Mouse (Mus musculus) cerebellum, adult 11-12 months (tissue): ENCODE results near the gene Tmem253.

ENCODE experiments used
- DNase-seq: peaks from one replicate; pipeline ENCODE4 v3.0.0; 2022

Gene Tmem253

DNA sequence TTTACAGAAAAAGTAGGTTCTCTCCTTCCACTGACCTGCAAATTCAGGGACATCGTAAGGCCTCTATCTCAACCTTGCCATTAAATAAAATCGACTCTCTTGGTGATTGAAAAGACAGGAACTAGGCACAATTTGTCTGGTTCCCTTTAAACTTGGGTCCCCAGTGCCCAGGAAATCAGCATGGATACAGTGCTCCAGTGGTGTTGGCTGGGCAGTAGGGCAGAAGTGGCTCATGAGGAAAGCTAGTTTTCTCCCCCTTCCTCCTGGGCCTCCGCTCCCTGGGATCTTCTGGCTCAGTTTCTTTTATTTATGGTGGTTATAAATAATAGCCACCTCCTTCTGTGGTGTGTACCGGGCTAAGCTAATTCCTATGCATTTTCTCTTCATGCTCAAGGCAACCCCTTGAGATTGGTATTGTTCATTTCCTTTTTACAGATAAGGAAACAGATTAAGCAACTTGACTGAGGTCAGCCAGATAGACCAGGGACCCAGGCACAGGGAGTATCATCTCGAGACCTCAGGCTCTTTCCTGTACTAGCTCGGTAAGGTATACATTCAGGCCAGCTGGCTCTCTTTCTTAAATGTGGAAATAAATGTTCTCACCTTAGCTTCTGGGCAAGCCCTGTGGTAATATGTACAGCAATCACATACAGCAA lies at the start of gene Tmem253:
Gene Tmem253, plus strand, starts transcription at position 214 of the 656 bp plus-strand sequence.
- DNase-seq = peak; percentile 36

DNA sequence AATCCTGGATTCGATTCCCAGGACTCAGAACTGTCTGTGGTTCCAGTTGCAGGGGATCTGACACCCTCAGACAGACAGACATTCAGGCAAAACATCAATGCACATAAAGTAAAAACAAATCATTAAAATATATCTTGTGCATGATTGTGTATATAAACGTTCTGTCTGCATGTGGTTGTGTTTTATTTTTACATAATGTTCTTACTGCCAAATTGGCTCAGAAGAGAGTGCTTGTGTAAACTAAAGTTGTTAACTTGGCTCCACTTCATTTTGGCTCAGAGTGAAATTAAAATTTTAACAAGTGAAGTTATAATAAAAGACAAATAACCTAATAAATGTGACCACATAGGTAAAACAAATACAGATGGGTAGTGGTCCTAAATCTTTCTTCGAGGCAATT lies 48.1 kb upstream of the Tmem253 start:
- no peak for DNase-seq

DNA sequence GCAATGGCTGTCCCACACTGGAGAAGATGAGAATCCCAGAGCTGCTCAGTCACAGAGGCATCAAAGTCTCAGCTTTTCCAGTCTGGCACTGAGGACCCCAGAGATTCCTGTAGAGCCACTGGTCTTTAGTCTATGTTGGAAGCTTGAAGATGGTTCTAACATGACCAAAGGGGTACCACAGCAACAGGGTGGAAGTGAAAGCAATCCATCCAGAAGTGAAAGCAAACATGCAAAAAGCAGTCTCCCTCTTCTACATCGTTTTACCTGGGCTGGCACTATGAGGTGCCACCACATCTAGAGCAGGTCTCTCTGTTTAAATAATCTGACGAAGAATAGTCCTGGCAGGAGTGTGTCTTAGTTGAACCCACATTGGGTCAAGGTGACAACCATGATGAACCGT lies 36.2 kb upstream of the Tmem253 start:
- no peak for DNase-seq

DNA sequence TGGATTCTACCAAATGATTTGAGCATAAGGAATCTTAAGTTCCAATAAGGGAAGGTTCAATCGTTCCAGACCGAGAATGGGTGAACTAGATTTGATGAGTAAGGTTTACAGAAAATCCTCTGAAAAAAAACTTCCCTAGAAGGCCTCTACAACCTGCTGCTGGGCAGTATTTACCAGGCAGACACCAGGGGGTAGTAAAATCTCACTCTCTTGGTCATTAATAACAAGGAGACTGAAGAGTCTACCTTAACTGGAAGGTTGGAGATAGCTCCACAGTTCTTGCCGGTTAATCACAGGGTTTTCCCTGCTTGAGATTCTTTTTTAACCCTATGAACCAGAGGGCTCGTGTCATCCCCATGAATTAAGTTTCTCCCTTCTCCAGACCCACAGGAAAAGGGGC lies 32.2 kb upstream of the Tmem253 start:
- DNase-seq = no peak

DNA sequence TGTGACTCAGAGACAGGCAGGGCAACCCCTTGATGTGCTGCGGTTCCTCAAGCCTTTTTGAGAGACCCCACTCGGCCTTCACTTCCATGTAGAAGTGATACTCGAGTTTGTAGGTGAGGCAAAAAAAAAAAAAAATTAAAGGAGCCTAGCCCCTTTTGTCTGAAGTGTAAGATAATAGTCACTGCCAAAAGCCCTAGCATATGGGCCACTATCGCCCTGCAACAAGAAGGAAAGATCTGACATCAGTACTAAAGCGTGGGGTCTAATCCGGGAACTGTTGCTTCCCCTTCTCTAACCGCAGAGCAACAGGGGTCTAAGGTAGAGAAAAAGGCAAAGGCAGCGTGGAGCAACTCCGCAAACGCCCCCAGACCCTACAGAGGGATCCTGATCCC lies 31.6 kb upstream of the Tmem253 start:
- DNase-seq = no peak

DNA sequence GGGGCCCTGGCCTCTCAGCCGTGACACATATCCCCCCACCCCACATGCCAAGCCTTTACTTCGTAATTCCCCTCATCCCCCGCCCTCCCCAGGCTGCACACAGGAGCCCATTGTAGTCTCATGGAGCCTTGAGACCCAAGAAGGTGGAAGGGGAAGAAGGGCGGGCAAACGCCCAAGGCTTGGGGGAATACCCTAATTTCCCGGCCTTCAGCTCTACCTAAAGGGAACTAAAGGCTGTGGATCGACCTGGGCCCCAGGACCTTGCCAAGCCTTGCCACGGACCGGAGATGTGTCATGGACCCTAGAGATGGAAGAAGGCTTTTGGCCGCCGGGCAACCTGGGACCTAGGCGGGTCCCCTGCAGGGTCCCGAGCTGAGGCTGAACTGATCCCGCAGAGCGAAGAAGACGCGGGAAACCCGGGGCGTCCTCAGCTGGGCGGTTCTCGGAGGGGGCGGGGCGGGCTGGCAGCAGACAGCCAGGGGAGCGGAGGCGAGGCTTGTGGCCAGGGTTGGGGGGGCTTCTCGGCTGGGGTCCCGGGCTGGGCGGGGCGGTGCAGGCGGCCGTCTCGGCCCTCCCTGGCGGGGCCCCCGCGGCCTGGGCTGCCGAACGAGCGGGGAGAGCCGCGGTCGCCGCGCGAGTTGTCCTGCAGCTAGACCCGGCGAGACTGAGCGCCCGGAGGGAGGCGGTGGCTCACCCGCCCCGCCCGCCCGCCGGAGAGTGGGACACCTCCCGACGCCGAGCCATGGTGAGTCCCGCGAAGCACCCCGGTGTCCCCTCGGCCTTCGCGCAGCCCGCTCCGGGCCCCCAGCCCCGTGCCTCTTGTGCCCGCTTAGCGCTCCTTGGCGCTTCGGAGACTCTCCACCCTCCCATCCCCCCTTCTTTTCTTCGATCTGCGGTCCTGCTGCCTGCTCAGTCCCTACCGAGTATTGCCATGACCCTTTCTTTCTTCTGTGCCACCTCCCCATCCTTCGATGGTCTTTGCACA lies 30.9 kb upstream of the Tmem253 start, which contains the start of gene Arhgef40:
Gene Arhgef40, plus strand, starts transcription at position 473 of the 985 bp plus-strand sequence.
- DNase-seq = peak; percentile 65

DNA sequence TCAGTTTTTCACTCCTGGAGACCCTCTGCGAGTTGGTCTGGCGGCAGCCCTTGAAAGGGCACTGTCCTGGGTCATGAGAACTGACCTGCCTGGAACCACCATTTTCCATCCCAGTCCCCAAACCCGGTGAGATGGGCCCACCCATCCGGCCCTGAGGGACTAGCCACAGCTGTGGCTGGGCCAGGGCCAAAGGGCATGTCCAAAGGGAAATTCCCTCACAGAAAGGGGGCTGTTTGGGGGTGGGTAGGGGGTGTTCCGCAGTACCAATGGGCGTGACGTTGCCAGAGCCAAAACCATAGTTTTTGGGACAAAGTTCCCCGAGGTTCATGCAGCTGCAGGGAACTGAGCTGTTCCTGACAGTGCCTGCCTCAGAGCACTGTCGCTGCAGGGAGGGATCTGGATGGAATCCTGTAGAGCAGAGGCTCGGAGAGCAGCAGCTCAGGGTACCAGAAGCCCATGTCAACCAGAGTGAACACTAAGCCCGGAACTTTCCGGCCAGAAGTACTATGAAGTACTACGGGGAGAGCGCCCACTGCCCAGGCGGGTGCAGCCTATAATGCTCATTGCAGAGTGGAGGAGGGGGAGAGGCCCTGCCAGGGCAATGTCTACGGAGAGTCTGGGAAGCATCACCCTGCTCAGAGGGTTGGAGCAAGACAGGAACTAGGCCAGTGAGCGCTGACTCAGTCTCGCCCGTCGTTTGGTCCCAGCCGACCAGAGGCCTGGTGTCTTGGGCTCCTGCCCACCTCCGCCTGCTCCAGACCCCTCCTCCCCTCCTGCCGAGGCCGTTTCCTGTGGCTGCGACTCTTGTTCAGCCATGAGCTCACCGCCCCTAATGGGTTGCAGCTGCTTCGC lies 29.9 kb upstream of the Tmem253 start:
- peak; percentile 65 for DNase-seq

DNA sequence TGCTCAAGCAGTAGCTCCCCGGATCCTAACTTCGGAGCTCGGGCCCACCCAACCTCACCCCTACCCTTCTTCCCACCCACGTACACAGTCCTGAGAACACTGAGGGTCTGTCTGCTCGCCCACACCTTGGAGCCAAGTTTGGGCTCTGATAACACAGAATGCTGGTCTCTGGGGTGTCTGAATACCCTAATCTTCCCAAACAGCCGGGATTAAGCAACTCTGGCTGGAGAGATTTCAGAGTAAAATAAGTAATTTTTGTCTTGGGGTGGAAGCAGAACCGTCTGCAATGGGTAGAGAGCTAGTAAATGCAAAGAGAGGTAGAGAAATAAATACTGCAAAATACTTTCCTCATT lies 29.3 kb upstream of the Tmem253 start:
- DNase-seq = no peak

DNA sequence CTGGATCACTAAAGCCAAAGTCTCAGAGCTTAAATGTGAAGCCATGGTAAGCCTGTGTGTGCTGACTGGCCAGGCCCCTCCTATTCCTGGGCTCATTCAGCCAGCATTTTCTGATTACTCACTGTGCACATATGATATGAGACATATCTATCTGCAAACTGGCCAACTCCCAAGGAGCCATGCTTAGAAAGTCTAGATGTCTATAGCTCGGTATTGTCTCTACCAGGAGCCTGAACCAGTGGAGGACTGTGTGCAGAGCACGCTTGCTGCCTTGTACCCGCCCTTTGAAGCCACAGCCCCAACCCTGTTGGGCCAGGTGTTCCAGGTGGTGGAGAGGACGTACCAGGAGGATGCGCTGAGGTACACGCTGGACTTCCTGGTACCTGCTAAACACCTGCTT lies 28.3 kb upstream of the Tmem253 start:
- no peak for DNase-seq

DNA sequence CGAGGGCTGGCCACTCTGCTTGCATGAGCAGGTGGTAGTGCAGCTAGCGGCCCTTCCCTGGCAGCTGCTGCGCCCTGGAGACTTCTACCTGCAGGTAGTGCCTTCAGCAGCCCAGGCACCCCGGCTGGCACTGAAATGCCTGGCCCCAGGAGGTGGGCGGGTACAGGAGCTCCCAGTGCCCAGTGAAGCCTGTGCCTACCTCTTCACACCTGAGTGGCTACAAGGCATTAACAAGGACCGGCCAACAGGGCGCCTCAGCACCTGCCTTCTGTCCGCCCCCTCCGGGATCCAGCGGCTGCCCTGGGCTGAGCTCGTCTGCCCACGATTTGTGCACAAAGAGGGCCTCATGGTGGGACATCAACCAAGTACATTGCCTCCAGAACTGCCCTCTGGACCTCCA lies 26.7 kb upstream of the Tmem253 start:
- DNase-seq = peak; percentile 16

DNA sequence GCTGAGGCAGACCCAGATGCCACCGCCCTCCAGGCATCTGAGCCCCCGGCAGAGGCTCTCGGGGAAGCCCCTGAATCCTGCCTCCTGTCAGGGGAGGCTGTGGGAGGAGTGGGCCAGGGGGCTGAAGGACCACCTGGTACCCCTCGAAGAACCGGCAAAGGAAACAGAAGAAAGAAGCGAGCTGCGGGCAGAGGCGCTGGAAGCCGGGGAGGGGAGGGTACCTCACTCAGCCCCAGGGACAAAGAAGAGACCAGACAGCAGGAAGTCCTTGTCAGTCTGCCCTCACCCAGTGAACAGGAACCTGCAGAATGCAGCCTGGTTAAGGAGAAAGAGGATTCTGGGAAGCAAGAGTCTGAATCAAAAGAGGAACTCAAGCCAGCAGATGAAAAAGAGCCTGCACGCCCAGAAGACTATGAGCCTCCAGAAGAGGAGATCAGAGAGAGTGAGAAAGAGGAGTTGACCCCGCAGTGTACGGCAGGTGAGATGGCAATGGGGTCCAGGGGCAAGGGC lies 25.9 kb upstream of the Tmem253 start:
- DNase-seq = no peak

DNA sequence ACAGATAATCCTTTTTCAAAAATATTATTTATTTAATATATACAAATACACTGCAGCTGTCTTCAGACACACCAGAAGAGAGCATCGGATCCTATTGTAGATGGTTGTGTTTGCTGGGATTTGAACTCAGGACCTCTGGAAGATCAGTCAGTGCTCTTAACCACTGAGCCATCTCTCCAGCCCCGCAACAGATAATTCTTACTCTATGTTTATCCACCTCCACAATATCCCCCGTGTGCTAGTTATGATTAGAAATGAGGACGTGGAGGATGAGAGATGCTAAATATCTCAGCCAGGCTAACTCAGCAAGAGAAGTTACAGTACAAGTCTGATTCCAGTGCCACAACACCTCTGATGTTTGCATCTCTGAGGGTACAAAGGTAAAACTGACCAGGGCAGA lies 21.0 kb upstream of the Tmem253 start:
- DNase-seq = no peak

DNA sequence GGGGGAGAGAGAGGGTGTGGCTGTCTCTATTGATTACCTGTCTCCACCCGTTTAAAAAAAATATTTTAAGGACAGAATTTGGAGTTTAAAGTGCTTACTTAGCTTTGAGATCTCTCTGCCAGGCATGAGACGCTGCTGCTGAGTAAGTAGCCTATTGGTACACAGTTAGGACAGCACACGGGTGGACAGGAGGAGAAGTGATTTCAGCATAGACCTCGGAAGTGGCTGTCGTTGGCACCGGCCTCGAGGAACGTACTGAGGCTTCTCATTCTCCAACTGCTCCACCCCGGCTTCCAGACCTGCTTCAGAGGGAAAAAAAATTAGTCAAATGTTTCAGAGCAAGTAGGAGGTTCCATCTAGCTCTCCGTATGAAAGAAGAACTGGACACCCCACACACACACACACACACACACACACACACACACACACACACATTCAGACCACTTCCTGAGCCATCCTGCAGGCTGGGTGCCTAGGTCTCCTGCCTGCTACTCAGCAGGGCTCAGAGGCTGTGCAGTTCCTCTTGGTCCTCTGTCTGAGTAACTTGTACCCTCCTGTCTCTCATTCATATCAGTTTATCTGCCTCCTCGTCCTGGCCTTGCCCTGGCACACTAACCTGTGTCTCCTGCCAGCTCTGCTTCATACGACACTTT lies 20.1 kb upstream of the Tmem253 start:
- DNase-seq = no peak

DNA sequence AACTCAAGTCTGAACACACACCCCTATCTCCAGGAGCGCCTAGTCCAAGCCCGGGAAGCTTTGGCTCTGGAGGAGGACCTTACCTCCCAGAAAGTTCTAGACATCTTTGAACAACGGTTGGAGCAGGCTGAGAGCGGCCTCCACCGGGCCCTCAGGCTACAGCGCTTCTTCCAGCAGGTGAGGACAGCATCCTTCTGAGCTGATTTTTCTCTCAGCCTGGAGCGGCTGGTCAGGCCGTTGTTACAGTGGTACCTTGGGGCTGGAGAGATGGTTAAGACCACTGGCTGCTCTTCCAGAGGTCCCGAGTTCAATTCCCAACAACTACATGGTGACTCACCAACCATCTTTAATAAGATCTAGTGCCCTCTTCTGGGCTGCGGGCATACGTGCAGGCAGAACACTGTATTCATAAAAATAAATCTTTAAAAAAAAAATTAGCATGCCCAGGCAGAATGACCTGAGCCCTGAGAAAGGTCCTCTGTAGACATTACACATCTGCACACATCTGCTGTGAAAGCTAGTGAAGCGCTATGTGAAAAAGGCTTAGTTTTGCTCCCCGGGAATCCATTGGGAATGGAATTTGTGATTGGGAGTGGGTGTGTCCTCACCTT lies 19.1 kb upstream of the Tmem253 start:
- DNase-seq = no peak

DNA sequence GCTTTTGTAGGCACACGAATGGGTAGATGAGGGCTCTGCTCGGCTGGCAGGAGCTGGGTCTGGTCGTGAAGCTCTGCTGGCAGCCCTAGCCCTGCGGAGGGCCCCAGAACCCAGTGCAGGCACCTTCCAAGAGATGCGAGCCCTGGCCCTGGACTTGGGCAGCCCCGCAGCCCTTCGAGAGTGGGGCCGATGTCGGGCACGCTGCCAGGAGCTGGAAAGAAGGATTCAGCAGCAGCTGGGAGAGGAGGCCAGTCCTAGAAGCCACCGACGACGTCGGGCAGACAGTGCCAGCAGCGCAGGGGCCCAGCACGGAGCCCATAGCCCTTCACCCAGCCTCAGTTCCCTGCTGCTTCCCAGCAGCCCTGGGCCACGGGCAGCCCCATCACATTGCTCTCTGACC lies 18.6 kb upstream of the Tmem253 start:
- peak; percentile 45 for DNase-seq

DNA sequence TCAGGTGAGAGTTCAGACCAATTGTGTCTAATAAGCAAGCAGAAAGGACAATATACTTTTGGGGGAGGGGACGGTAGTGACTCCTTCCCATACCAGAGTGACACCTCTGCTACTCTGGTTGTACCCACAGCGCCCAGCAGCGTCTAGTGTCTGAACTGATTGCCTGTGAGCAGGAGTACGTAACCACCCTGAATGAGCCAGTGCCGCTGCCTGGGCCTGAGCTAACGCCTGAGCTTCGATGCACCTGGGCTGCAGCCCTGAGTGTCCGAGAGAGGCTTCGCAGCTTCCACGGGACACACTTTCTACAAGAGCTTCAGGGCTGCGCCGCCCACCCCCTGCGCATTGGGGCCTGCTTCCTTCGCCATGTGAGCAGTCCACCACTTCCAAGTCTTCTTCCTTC lies 18.0 kb upstream of the Tmem253 start:
- DNase-seq = no peak

DNA sequence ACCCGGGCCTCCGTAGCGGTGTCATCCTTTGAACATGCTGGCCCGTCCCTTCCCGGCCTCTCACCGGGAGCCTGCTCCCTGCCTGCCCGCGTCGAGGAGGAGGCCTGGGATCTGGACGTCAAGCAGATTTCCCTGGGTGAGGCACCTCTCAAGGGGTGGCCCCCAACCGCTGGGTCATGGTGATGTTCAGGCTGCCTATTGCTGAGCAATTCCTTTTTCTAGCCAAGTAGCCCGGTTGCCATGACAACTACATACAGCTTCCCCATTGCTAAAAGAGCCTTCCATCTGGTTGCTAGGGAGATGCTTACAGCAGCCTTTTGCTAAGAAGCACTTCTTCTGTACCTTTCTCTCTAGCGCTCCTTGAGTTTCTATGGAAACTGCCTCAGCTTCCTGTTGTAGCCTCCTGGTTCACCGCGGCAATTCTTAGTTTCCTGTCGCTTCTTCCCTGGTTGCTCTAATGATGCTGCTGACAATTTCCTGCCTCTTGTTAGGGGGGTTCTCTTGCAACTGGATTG lies 11.4 kb upstream of the Tmem253 start:
- DNase-seq = peak; percentile 74

DNA sequence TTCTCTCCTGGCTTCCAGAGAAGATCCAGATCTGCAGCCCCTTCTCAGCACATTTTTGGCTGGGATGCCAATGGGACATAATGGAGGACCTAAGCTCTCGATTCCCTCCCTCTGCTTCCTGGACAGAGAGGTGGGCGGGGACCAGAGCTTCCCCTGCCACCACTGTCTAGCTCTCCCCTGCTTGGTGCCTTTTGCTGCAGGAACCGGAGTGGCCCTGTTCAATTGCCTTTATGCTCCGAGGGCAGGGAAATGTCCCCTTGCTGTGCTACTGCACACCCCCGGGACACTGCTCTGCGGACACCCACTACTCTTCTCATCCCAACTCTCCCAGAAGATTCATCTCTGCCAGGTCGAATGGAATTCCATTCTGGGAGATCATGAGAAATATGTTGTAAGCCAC lies 10.3 kb upstream of the Tmem253 start:
- no peak for DNase-seq

DNA sequence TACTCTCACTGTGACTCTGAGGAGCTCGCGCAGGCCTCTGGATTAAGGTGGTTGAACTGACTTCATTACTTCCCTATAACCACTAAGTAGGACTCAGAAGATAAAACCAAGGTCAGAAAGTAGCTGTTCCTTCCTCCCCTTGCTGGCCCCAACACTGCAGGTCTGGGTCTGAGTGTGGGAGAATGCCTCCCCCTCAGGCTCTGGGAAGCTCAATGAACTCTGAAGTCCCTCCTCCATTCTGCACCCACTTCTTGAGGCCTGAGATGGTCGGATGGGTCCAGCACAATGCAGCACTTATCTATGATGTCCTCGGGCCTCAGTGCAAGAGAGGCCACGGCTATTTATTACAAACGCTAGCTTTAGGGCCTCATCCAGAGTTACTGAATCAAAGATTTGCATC lies 9.8 kb upstream of the Tmem253 start:
- no peak for DNase-seq

DNA sequence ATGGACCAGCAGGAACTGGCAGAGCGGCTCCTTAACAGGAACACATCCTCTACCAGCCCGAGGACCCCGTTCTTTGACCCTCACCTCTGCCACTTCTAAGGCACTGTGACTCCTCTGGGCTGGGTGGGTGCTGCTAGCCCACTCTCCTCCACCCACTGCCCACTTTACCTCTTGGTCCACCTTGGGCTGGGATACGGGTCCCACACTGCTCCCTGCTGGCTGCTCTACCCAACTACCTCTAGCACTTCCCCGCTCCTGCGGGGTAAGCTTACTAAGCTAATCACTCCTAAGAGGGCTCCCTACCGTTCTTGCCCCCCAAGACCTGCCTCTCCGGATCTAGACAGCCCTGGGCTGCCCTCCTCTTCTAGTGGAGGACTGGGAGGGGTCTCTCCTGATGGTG lies 9.2 kb upstream of the Tmem253 start:
- DNase-seq = peak; percentile 53

DNA sequence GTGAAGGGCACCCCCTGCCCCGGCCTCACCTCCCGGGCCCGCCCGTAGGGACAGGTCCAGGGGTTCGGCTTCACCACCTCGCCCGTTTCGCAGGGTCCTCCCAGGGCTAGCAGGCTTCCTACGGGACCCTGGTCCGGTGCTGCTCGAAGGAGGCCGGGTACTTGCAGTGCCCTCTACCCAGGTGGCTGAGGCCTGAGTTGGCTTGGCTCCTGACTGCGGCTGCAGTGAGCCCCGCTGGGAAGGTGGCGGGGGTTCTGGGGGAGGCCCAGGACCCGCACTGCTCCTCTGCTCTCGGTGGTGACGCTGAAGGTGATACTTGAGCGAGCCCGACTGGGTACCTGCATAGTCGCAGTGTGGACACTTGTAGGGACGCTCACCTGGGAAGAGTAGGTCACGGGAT lies 8.7 kb upstream of the Tmem253 start:
- no peak for DNase-seq
